Mouse (Mus musculus): ENCODE measurements around the gene Ivd.

The Ivd gene

DNA sequence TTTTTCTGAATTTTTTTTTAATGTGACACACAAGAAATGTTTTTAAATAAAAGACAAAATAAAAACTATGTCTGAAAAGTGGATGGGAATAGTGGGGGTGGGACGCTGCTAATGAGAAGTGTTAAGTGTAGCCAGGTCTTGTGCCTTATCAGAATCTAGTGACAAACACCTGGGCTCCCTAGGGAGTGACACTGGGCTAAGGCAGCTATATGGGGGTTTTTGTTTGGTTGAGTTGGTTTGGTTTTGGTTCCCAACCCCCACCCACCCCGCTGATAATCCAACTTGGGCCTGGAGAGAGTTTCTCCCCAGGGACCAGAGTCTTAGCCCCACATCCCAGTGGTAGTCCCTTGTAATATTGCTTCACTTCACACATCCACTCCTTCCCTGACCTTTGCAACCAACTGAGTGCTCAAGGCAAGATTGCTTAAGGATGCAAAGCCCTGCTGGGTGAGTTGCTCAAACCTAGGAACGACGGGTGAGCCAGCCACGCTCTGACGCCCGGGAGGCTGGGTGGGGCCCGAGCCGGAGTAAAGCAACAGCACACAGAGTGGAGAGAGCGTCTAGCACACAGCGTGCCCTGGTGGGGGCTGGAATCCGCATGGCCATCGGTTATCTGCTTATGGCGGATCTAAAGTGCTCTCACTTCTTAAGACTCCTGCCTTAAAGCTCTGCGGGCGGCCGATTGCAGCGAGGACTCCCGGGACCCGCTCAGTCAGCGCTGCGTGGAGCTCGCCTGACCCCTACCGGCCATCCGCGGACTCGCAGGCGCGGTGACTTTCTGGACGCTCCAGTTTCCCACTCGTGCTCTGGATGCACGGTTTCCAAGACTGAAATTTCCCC, 21.3 kb downstream of the Ivd start:
- DNase-seq (ENCODE audit: low spot score in 2 of 2), result peak; percentile 65 to 82

DNA sequence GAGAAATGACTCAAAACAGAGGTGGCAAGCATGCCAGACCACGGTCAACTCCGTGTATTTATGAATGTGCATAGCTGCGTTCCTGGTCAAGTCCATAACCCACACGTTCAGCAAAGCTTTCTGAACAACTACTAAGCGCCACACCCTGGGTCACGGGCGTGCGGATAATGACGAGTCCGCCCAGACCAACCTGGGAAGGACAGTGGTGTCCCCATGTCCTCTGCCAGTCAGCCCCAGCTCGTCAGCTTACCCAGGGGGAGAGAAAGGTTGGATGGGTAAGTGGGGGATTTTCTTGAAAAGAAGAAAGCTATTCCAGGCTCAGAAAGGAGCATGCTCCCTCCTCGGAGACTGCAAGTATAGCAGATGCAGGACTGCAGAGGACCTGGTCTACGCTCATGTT, 25.7 kb downstream of the Ivd start:
- DNase-seq (ENCODE audit: low spot score in 2 of 2), result no peak

DNA sequence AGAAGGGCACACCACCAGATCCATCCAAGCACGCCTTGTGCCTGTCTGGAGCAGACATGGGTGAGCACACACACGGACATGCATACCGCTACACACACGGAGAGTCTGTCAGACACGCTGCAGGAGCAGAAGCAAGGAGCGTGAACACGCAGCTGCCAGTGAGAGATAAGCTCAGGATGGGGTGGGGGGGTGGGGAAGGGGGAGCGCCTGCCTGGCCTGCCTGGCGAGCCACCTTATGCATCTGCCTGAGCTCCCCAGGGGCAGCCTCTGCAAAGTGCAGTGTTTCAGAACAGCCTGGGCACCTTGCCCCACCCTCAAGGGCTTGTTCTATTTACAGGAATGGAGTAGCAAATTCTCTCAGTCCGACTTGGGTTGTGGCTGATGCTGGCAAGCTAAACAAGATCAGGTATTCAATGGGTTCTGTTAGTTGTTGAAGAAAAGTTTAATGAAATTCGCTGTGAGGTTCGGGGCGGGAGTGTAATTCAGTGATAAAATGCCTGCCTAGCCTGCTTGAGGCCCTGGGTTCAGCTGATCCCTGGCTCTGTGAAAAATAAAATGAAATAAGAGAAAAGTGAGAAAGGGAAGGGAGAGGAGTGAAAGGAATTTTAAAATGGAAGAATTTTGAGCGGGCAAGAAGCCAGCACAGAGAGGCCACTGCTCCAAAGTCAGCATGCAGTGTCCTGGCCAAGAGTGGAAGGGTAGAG, 26.2 kb downstream of the Ivd start:
- DNase-seq (ENCODE audit: low spot score in 2 of 2), result no peak

DNA sequence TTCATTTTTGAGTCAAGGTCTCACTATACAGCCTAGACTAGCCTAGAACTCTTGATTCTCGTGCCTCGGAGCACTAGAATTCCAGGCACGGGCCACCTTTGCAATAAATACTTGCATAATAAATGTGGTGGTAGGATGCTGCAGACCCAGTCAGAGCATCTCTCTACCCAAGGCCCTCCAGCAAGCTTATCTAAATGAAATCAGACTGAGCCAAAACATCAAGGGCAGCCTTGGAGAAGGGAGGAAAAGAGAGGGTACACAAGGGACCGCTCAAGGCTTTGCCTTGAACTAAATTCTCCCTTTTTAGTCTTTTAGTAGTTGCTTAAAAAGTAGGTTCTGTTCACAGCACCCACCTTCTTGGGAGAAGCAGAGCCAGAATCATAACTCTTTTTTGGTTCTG, 29.4 kb downstream of the Ivd start:
- no peak for DNase-seq (ENCODE audit: low spot score in 2 of 2)

DNA sequence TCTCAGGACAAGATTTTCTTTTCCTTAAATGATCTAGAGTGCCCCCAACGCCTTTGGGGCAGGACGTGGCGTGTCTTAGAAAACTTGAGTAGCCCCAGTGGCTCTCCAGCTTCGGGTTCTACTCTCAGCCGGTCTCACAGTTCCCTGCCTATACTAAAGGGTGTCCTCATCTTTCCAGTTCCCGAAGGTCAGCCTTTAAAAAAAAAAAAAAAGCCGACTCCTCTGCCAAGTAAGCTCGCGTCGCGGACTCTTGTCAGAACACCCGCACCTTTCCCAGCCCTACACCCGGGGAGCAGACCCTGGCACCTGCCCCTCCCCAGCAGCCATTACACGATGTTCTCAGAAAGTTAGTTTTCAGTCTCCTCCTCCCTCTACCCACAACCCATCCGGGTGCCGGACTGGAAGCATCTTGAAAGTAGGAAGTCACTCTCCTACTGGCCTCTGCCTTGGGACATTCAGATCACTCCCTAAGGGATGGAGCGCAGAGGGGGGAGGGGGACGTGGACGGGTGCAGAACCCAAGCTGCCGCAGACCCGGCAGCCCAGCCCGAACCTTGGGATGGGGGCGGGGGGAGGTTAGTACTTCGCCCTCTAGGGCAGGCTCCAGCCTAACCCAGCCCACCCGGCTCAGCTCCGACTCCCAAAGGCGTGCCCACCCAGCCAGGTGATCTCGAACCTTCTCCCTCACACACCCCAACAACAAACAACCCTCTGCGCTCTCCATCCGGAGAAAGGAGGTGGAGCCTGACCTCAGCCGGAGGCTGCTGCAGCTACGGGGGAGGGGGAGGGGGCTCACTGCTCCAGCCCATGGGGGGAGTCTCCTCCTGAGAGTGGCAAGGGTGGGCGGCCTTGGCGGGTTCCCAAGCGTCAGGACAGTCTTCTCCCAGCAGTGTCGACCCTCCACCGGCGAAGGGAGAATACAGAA, 34.5 kb downstream of the Ivd start:
- peak in 1 of 2 experiments; percentile 20 for DNase-seq (ENCODE audit: low spot score in 2 of 2)

DNA sequence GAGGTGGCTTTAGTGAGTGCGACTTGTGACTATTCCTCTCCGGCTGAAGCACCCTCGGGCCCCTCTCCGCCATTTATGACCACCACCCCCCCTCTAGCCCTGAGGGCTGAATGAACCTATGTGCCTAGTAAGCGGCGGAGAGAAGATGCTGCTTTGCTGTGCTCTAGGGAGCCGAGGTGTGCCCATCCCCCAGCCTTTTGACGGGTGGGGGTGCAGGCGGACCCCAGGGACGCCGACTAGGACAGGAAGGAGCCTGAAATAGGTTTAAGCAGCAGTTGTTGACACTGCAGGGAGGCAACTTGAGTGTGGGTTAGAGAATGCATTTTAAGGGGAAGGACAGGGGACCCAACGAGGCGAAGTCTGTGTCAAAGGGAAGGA, 35.1 kb downstream of the Ivd start:
- peak; percentile 13 to 31 for DNase-seq (ENCODE audit: low spot score in 2 of 2)

DNA sequence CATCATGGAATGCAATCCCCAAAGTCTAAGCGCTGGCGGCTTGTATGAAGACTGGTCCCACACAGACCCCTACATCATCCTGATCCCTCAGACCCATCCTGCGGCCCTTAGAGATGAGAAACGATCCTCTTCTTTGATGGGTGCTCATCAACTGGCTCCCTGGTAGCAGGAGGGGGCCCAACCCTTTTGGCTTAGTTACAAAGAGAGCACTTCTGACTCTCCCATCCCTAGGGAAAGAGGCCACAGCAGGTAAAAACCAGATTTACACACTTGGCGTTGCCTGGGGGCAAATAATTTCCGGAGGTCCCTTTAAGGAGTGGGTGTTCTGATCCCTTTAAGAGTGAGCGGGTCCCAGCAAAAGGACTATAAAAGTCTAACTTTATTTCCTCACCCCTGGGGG, 35.6 kb downstream of the Ivd start:
- DNase-seq (ENCODE audit: low spot score in 2 of 2), result no peak

DNA sequence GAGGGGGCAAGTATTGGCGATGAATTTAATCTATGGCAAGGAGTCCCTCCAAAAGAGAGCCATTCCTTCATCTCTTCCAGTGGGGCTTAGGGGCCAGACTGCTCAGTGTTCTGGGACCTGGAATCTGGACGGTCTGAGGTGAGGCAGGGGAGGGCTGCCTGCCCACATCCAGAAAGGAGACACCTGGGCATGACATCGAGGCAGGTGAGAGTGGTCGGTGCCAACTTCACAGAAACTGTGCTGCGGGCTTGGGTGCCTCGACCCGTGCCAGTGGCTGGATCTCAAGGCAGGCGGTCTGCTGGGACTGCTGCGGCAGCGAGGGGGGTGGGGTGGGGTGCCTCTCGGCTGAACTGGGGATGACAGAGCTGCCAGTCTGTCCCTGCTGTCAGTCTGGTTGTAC, 36.1 kb downstream of the Ivd start:
- no peak for DNase-seq (ENCODE audit: low spot score in 2 of 2)

DNA sequence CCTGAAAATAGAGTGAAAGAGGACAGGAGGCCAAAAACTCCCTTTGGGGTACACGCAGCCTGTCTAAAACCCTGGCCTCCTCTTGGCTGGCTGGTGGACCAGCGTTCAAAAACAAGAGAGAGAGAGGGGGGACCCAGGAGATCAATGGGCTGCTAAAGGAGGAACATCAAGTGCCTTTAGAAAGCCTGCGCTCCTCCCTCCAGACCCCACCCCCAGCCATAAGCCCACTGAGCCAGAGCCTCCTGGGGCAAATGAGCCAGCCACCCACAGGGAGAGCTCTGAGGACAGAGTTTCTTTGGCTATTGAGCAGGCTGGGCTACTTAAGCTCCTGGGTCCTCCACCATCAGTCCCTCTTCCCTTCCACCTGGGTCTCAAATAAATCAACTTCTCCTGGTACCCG, 37.0 kb downstream of the Ivd start:
- no peak for DNase-seq (ENCODE audit: low spot score in 2 of 2)

DNA sequence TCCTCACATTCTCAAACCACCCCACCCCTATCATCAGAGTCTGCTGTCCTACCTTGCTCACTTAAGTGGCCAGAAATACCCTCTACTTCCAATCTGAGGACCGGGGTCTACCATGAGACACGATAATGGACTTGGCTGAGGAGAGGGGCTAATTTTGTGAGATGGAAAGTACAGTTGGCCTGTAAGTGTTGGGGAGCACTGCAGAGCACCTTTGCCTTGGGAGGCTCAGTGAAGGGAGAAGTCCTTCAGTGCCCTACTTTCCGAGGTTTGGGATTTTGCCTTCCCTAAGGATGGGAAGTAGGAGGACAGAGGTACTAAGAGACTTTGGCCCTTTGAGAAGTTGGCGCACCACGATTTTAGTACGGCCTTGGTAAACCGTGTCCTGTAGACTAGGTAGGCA, 37.6 kb downstream of the Ivd start:
- no peak for DNase-seq (ENCODE audit: low spot score in 2 of 2)

DNA sequence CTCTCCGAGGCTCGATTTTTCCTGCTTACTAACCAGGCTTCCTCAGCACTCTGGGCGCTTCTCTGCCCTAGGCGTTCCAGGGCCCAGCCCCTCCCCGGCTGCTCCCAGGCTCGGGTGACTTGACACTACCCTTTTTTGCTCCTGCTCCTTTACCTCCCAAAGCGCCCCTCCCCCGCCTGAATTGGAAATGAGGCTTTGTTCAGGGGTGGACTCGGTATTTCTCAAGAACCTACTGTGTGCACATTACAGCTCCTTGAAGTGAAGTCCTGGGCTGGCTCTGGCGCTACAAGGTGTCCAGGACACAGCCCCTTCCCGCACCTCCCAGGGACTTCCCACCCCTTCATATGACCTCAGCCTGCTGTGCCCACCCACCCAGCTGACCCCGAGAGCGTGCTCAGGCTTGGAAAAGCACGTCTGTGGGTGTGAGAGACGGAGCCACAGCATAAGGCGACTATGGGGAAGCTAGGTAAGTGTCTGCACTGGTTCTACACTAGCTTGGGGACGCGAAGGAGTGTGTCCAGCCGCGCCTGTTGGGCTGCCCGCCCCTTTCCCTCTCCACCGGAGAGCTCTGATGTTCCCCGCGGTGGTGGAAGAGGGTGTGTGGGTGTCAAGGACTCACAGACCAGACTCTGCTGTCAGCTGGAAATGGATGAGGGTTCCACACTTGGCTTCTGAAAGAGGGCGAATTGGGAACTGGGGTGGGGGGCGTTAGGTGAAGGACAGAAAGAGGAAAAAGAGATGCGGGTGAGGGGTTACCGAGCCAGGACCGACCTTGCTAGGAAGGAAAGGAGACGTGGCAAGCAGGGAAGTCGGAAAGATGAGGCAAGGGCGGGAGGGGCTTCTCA, 38.4 kb downstream of the Ivd start, which contains the start of gene Bahd1:
Bahd1 (plus strand) TSS at position 397 of the 845 bp plus-strand sequence.
- DNase-seq (ENCODE audit: low spot score in 2 of 2), result peak in 1 of 2 experiments; percentile 13

DNA sequence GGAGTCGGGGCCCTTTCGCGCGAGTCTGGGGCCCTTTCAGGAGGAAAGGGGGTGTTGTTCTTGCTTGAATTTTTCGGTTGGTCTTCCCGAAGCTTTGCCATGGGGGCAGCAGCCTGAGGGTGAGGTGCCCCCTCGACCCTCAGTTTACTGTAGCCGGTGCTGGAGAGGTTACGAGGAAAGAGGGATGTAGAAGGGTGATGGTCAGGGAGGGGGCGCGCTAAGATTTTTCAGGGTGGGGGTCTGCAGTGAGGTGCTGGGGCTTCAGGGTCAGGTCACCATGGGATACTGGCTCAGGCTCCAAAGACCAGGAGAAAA, 39.0 kb downstream of the Ivd start:
- no peak for DNase-seq (ENCODE audit: low spot score in 2 of 2)

DNA sequence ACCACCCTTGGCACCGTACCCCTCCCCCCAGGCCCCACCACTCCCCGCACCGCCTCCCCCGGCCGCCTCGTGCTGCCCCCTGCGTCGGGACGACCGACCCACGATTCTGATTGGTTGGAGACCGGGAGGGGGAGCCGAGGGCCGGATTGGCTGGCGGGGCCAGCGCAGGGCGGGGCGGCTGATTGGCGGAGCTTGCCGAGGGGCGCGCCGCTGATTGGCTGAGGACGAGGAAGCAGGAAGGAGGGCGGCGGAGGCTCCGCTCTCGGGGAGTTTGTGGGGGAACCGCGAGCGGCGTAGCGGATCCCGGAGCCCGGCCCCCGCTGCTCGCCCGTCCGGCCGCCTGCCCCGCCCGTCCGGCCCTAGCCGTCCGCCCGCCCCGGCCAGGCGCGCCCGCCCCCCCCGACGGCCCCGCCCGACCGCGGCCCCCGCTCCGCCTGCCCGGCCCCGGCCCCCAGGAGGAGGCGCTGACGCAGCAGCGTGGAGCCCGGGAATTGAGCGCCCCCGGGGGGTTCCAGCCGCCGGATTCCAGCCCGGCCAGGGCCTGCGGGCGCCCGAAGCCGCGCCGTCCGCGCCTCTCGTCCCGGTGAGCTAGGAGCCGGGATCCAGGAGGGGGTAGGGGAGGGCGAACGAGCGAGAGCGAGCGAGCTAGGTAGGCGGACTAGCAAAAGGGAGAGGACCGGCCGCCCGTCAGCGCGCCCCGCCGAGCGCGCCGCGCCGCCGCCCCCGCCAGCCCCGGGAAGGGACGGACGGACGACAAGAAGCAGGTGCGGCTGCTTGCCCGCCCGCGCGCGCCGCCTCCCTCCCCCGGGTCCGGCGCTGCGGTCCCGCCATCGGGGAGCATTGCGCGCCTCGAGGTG, 39.6 kb downstream of the Ivd start:
- peak; percentile 87 to 92 for DNase-seq (ENCODE audit: low spot score in 2 of 2)

DNA sequence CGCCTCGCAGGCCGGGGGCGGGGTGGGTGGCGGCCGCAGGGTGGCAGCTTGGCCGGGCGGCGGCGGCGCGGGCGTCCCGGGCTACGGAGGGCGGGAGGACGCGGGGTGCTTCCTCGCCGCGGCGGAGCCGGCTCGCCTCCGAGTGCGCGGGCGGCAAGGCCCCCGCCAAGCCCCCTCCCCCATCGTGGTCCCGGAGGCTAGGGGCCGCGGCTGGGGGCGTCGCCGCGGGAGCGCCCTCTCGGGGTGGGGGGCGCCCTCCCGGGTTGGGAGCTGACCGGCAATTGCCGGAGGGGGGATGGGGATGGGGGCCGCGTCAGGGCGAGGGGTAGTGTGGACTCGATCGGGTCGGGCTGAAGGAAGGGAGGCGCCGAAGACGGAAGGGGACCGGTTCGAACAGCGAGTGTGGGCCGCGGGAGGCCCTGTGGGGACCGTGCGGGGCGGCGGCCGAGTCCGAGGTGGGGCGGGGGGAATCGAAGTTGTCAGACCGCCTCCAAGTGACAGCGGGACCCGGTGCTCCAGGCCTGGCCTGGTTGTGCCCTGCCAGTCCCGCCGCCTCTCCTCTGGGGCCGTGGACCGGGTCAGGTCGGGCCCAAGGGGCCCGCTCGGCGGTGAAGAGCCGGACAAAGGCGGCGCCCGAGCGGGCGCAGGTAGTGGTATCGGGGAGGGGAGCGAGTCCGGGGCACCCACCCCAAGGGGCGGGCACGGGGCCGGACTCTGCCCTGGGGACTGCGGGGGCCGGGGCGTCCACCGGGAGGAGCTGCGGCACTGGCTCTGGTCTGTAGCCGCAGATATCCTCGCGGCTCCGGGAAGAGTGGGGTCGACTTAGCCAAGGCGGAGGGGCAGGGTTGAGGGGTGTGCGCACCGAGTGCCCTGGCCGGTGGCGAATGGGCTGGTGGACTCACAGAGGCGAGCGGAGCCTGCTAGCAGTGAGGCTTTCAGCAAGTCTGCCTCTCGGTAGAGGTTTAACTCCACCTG, 40.6 kb downstream of the Ivd start:
- DNase-seq (ENCODE audit: low spot score in 2 of 2), result peak in 1 of 2 experiments; percentile 19

DNA sequence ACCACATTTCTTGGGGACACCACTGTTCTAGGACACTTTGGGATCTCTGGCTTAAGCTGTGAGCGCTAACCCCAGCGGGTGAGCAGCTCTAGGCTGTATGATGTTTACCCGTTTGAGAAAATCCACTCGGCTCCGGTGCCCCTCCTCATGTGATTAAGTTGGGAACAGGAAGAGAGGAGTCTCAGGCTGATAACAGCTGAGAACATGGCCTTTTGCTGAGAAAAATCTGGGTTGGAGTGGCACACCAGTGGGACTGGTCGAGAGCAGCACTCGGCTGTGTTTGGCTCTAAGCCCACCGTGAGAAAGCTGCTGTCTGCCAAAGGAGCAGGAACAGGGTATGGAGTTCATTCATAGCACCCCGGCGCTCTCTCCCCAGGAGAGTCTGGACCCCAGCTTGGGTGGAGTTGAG, 41.6 kb downstream of the Ivd start:
- DNase-seq (ENCODE audit: low spot score in 2 of 2), result no peak

DNA sequence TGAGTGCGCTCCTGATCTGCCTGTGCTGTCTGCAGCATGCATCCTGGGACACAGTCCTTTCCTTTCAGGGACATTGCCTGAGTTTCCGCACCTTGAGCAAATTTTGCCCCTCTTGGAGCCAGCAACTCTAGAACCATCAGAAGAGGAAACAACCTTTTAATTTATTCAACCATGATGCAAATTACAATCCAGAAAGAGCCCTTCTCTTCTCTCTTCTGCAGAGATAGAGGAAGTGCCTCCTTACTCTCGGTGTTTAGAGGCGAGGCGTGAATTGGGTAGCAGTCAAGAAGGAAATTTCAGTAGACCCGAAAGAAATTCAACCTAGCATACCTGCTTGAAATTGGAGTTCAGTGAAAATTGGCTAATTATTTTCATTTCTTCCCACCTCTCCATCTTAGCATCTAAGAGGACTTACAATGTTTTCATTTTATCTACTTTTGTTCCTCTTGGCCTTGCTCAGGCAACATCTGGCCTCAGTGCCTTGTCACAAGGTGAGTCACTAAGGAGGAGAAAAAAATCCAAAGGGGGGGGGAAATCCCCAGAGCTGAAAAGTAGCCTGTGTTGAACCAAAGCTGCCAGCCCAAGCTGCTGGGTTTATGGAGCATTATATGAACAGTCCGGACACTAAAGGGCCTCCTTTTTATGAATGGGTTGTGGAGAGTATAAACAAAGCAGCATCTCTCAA, 43.8 kb downstream of the Ivd start:
- peak in 1 of 2 experiments; percentile 48 for DNase-seq (ENCODE audit: low spot score in 2 of 2)

DNA sequence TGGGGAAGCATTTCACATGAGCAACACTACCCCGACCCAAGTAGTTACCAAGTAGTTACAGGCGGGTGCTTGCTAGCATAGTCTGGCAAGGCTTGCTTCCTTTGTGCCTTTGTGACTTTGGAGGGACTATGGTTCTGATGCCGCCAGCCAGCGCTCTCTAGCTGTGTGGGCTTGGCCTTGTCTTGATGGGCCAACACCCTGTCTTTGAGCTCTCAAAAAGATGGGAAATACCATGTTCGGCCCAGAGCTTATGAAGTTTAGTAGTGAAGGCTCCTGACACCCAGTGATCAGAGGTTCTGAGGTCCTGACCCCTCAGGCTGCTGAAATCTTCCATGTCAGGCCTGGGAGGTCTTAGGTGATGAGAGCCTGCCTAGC, 44.4 kb downstream of the Ivd start:
- DNase-seq (ENCODE audit: low spot score in 2 of 2), result no peak

DNA sequence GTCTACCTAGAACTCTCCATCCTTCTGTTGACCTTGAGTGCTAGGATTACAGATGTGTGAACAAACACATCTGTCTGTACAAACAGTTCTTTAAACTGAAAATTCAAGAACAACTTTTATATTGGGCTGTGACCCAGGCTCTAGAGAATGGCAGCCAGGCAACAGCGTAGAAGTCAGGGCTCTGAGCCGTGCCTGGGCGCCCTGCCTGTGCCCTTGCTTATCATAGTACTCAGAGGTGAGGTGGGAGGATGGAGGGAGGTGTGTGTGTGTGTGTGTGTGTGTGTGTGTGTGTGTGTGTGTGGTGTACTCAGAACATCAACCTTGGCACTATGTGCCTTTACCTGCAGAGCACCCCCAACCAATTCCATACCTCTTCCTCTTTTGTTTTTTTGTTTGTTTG, 46.0 kb downstream of the Ivd start:
- no peak for DNase-seq (ENCODE audit: low spot score in 2 of 2)

DNA sequence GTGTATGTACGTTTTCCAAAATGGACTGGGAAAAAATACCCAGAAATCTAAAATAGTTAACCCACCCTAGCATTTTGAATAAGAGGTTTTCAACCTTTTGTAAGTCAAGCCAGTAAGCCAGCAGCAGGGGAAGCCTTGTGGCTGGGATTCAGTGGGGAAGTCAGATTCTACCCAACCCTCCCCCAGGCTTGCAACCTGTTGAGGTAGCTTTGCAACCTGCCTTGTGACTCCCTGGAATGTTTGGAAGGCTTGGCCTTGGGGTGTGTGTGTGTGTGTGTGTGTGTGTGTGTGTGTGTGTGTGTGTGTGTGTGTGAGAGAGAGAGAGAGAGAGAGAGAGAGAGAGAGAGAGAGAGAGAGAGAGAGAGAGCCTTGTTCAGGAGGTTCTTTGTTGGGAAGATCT, 47.4 kb downstream of the Ivd start:
- DNase-seq (ENCODE audit: low spot score in 2 of 2), result no peak

Data from natural killer cell, adult 2 months (primary cell).